Mouse (Mus musculus) myocyte (in vitro differentiated cells): Measurements from ENCODE around the gene Slc24a4. TPM values are rescaled to one million over a fixed set of nuclear protein-coding genes. Genes with fewer than 3 reads are reported as not detected.

Source experiments
- H3K27me3 ChIP-seq: one replicate; pipeline ENCODE4 v1.6.1; 2011; ENCODE audit not compliant: control insufficient read depth, insufficient read depth, insufficient read length
- H3K36me3 ChIP-seq: one replicate; pipeline ENCODE4 v1.6.1; 2011; ENCODE audit not compliant: control insufficient read depth, insufficient read depth
- H3K4me2 ChIP-seq: one replicate; pipeline ENCODE4 v1.6.1; 2011; ENCODE audit warnings: low read depth, control low read depth
- H3K4me3 ChIP-seq: one replicate; pipeline ENCODE4 v1.5.1; 2011; ENCODE audit warnings: mild to moderate bottlenecking, control low read depth, moderate library complexity
- H3K79me2 ChIP-seq: one replicate; pipeline ENCODE4 v1.6.1; 2011; ENCODE audit not compliant: control insufficient read depth, insufficient read depth
- H3ac ChIP-seq: one replicate; pipeline ENCODE4 v1.6.1; 2011; ENCODE audit not compliant: control insufficient read depth, insufficient read length
- CEBPB ChIP-seq: IDR thresholded peaks from 2 replicates; pipeline ENCODE4 v1.6.1; 2011; ENCODE audit warnings: mild to moderate bottlenecking, moderate library complexity; ENCODE audit not compliant: poor library complexity, insufficient read depth, severe bottlenecking
- E2F4 ChIP-seq: IDR thresholded peaks from one replicate; pipeline ENCODE4 v1.6.1; 2011; ENCODE audit warnings: mild to moderate bottlenecking, control low read depth, moderate library complexity; ENCODE audit not compliant: insufficient read depth
- MAX ChIP-seq: IDR thresholded peaks from one replicate; pipeline ENCODE4 v1.6.1; 2011; ENCODE audit warnings: low read depth, mild to moderate bottlenecking, control low read depth
- MYOD1 ChIP-seq, 3 experiments: IDR thresholded peaks; one replicate each; pipeline ENCODE4 v1.6.1; 2011; ENCODE audit warnings: control low read depth in 2 of 3, low read depth in 2 of 3, mild to moderate bottlenecking in 2 of 3, moderate library complexity in 1 of 3; ENCODE audit not compliant: insufficient read length in 2 of 3, control insufficient read depth in 1 of 3
- MYOG ChIP-seq, 3 experiments: IDR thresholded peaks; one replicate each; pipeline ENCODE4 v1.6.1; 2011; ENCODE audit warnings: control low read depth in 2 of 3, low read depth in 2 of 3, mild to moderate bottlenecking in 2 of 3; ENCODE audit not compliant: insufficient read length in 2 of 3, control insufficient read depth in 1 of 3, insufficient read depth in 1 of 3
- POLR2A ChIP-seq: IDR thresholded peaks from one replicate; pipeline ENCODE4 v1.6.1; 2011; ENCODE audit warnings: low read depth, mild to moderate bottlenecking, control low read depth, moderate library complexity; ENCODE audit not compliant: insufficient read length
- POLR2AphosphoS2 ChIP-seq: IDR thresholded peaks from one replicate; pipeline ENCODE4 v1.6.1; 2011; ENCODE audit warnings: low read depth, control low read depth; ENCODE audit not compliant: insufficient read length
- REST ChIP-seq: IDR thresholded peaks from one replicate; pipeline ENCODE4 v1.6.1; 2011; ENCODE audit warnings: mild to moderate bottlenecking, control low read depth, moderate library complexity; ENCODE audit not compliant: insufficient read depth, insufficient read length
- SRF ChIP-seq: IDR thresholded peaks from one replicate; pipeline ENCODE4 v1.6.1; 2011; ENCODE audit warnings: low read depth; ENCODE audit not compliant: control insufficient read depth, insufficient read length
- TCF12 ChIP-seq: IDR thresholded peaks from one replicate; pipeline ENCODE4 v1.6.1; 2011; ENCODE audit warnings: mild to moderate bottlenecking, control low read depth; ENCODE audit not compliant: poor library complexity, insufficient read depth, severe bottlenecking
- TCF3 ChIP-seq: IDR thresholded peaks from one replicate; pipeline ENCODE4 v1.6.1; 2011; ENCODE audit warnings: low read depth, control low read depth; ENCODE audit not compliant: insufficient read length
- USF1 ChIP-seq: IDR thresholded peaks from one replicate; pipeline ENCODE4 v1.6.1; 2011; ENCODE audit warnings: low read depth, mild to moderate bottlenecking, control low read depth, moderate library complexity
- polyA plus RNA-seq: library from polyadenylated mRNA; unstranded; fragments of >200 nt; fragmentation: generic; extraction: Trizol; gene quantifications from one replicate; pipeline ENCODE4 v1.2.1, GENCODE M21; 2012; ENCODE audit warnings: missing spikeins

Slc24a4 gene
- polyA plus RNA-seq, 1 experiment = 0.01 TPM

GRCm38 (mm10) chr12:102190820-102191219 lies 62.3 kb downstream of the Slc24a4 start:
- no peaks in the 10 kb centered on the region for H3K36me3 ChIP-seq
- no peak overlapping the region for H3K4me3 ChIP-seq
- no peak overlapping the region for H3ac ChIP-seq
- no peak for TF ChIP-seq CEBPB
- TF ChIP-seq SRF = no peak
- TF ChIP-seq USF1 = no peak
- no peak for TF ChIP-seq REST
- peak; percentile 51 for TF ChIP-seq TCF12
- no peak for TF ChIP-seq POLR2A
- peak; percentile 53 for TF ChIP-seq TCF3
- TF ChIP-seq MYOD1 (IDR thresholded peaks at IDR 0.05; ENCODE audit: control insufficient read depth in 1 of 3, insufficient read length in 2 of 3, low read depth in 2 of 3) = peak; percentile 3 to 88 (median 83)
- TF ChIP-seq POLR2AphosphoS2 = no peak
- peak; percentile 4 for TF ChIP-seq E2F4
- no peak for TF ChIP-seq MAX
- peak; percentile 78 to 94 (median 91) for TF ChIP-seq MYOG (IDR thresholded peaks at IDR 0.05; ENCODE audit: control insufficient read depth in 1 of 3, insufficient read depth in 1 of 3, insufficient read length in 2 of 3, low read depth in 2 of 3)
- H3K27me3 ChIP-seq = no peaks in the 10 kb centered on the region
- H3K4me2 ChIP-seq = peak overlapping the region; percentile 18
- no peaks in the 10 kb centered on the region for H3K79me2 ChIP-seq

GRCm38 (mm10) chr12:102201516-102201915 lies 73.0 kb downstream of the Slc24a4 start:
- TF ChIP-seq TCF12 (no peak), POLR2A (no peak)
- H3K36me3 ChIP-seq = no peaks in the 10 kb centered on the region
- H3K4me3 ChIP-seq = no peak overlapping the region
- H3ac ChIP-seq = no peak overlapping the region
- H3K27me3 ChIP-seq = peaks cover 11% of the 10 kb centered on the region
- no peak overlapping the region for H3K4me2 ChIP-seq
- H3K79me2 ChIP-seq = no peaks in the 10 kb centered on the region

GRCm38 (mm10) chr12:102202901-102203300 lies 74.4 kb downstream of the Slc24a4 start:
- H3K79me2 ChIP-seq = no peaks in the 10 kb centered on the region
- no peaks in the 10 kb centered on the region for H3K36me3 ChIP-seq
- no peak overlapping the region for H3K4me3 ChIP-seq
- peaks cover 6% of the 10 kb centered on the region for H3K27me3 ChIP-seq
- H3K4me2 ChIP-seq = no peak overlapping the region
- no peak overlapping the region for H3ac ChIP-seq
- no peak for TF ChIP-seq POLR2AphosphoS2
- no peak for TF ChIP-seq MAX

GRCm38 (mm10) chr12:102206471-102206870 lies 77.9 kb downstream of the Slc24a4 start:
- H3ac ChIP-seq = no peak overlapping the region
- no peak overlapping the region for H3K4me3 ChIP-seq
- no peak overlapping the region for H3K4me2 ChIP-seq
- H3K36me3 ChIP-seq = no peaks in the 10 kb centered on the region
- H3K27me3 ChIP-seq = peaks cover 6% of the 10 kb centered on the region
- TF ChIP-seq POLR2A (no peak), MYOD1 (IDR thresholded peaks at IDR 0.05; ENCODE audit: control insufficient read depth in 1 of 3, insufficient read length in 2 of 3, low read depth in 2 of 3) (no peak)
- H3K79me2 ChIP-seq = no peaks in the 10 kb centered on the region

GRCm38 (mm10) chr12:102207245-102207644 lies 78.7 kb downstream of the Slc24a4 start:
- Histone ChIP-seq H3K27me3 (peaks cover 6% of the 10 kb centered on the region), H3K79me2 (no peaks in the 10 kb centered on the region)
- TF ChIP-seq POLR2AphosphoS2 (no peak), MYOD1 (IDR thresholded peaks at IDR 0.05; ENCODE audit: control insufficient read depth in 1 of 3, insufficient read length in 2 of 3, low read depth in 2 of 3) (no peak), USF1 (no peak), TCF12 (no peak), POLR2A (no peak), CEBPB (no peak), MAX (no peak), REST (no peak), TCF3 (no peak), E2F4 (no peak), MYOG (IDR thresholded peaks at IDR 0.05; ENCODE audit: control insufficient read depth in 1 of 3, insufficient read depth in 1 of 3, insufficient read length in 2 of 3, low read depth in 2 of 3) (no peak)

GRCm38 (mm10) chr12:102210801-102211200 lies 82.3 kb downstream of the Slc24a4 start:
- no peak overlapping the region for H3K4me3 ChIP-seq
- H3K4me2 ChIP-seq = no peak overlapping the region
- no peaks in the 10 kb centered on the region for H3K36me3 ChIP-seq
- H3K79me2 ChIP-seq = no peaks in the 10 kb centered on the region
- H3ac ChIP-seq = no peak overlapping the region
- H3K27me3 ChIP-seq = no peaks in the 10 kb centered on the region
- TF ChIP-seq REST (no peak), USF1 (no peak), SRF (no peak), MYOG (IDR thresholded peaks at IDR 0.05; ENCODE audit: control insufficient read depth in 1 of 3, insufficient read depth in 1 of 3, insufficient read length in 2 of 3, low read depth in 2 of 3) (no peak), E2F4 (no peak), CEBPB (no peak), MAX (no peak), TCF12 (no peak), POLR2A (no peak), MYOD1 (IDR thresholded peaks at IDR 0.05; ENCODE audit: control insufficient read depth in 1 of 3, insufficient read length in 2 of 3, low read depth in 2 of 3) (no peak), TCF3 (no peak), POLR2AphosphoS2 (no peak)

More at GRCm38 (mm10) chr12:102207245-102207644, 78.7 kb downstream of the Slc24a4 start:
- Histone ChIP-seq H3K4me2 (no peak overlapping the region), H3K4me3 (no peak overlapping the region), H3ac (no peak overlapping the region), H3K36me3 (no peaks in the 10 kb centered on the region)
